Mouse (Mus musculus): ENCODE measurements around the gene Cpne8. TPM values are rescaled to one million over a fixed set of nuclear protein-coding genes. Genes with fewer than 3 reads are reported as not detected.
A peak's percentile ranks its signal among the peaks of the same experiment; 100 is the strongest.

The Cpne8 gene
- 13.9 and 16.4 TPM in 2 replicates for polyA plus RNA-seq (2014; fragmentation: Nextera tagmentation; extraction: Ambion mirVana)

DNA sequence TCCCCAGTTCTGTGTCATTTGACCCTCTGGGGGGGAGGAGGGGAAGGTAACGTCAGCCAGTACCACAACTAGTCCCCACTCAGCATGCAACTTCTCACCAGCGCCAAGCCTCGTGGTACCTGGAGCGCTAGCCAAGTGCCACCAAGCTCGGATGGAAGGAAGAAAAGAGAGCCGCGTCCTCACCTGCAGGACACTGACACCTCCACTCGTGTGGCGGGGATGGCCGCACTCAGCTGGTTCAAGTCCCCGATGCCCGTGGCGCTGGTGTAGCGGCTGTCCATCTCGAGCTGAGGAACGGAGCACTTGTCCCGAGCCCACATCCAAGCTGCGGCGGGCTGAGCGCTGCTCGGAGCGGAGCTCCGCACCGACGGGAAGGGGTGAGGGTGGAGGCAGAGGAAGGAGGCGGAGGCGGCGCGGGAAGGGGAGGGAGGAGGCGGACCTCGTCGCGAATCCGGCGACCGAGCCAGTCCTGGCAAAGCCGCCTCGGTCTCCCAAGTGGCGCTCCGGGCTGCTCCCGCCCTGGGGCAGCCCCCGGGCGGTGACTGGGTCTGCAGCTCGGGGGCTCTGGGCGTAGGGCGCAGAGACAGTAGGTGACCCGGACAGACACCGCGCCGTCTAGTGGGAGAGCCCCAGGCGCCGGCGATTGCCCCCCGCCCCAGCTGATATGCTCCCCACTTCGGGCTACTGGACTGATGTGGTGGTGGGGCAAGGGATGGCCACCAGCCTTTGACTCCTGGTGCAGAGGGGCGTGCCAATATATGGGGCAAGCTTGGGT lies at the start of gene Cpne8:
TSS of gene Cpne8 (minus strand) at position 448 of the 775 bp plus-strand sequence.
- Histone ChIP-seq H3K27me3 (ENCODE audit: insufficient read depth, low read length) (no peaks in the 10 kb centered on the region), H3K9ac (peak within 1 kb of the TSS; percentile 57), H3K27ac (ENCODE audit: low read depth) (no peak within 1 kb of the TSS), H3K9me3 (ENCODE audit: low read depth, low read length) (no peaks in the 10 kb centered on the region), H3K36me3 (ENCODE audit: insufficient read depth) (no peaks in the 10 kb centered on the region), H3K4me3 (ENCODE audit: low read depth, low read length) (peak within 1 kb of the TSS; percentile 61), H3K4me2 (peak within 1 kb of the TSS; percentile 98), H3K4me1 (ENCODE audit: insufficient read depth) (no peaks in the 10 kb centered on the region)
- ATAC-seq (ENCODE audit: insufficient read depth) (peak; percentile 90), DNase-seq (peak; percentile 80)
- no peak for TF ChIP-seq CTCF (IDR thresholded peaks at IDR 0.05; ENCODE audit: low read depth)
- WGBS: under 1% methylated on average over 50 of the region's 56 CpGs

DNA sequence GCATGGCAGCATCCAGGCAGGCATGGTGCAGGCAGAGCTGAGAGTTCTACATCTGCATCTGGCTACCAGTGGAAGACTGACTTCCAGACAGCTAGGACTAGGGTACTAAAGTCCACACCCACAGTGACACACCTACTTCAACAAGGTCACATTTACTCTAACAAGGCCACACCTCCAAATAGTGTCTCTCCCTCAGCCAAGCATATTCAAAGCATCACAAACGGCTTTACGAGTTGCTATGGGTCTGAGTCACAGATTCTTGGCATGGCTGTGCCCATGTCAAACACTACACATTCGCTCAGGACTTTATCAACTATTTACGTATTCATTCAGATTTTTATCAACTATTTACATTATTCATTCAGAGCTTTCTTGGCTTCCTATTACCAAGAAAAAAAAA lies 38.5 kb upstream of the Cpne8 start:
- Histone ChIP-seq H3K36me3 (ENCODE audit: insufficient read depth) (no peaks in the 10 kb centered on the region), H3K9ac (no peak overlapping the region), H3K4me3 (ENCODE audit: low read depth, low read length) (no peak overlapping the region), H3K27me3 (ENCODE audit: insufficient read depth, low read length) (no peaks in the 10 kb centered on the region), H3K27ac (ENCODE audit: low read depth) (no peak overlapping the region), H3K4me1 (ENCODE audit: insufficient read depth) (no peaks in the 10 kb centered on the region), H3K9me3 (ENCODE audit: low read depth, low read length) (no peaks in the 10 kb centered on the region), H3K4me2 (no peak overlapping the region)
- DNase-seq: peak; percentile 59
- 0 out of 2 replicates have a peak, but pooled peaks have one; percentile 52 for ATAC-seq (ENCODE audit: insufficient read depth)
- 24% methylated on average over 4 of the region's 4 CpGs for WGBS
- no peak for TF ChIP-seq CTCF (IDR thresholded peaks at IDR 0.05; ENCODE audit: low read depth)

DNA sequence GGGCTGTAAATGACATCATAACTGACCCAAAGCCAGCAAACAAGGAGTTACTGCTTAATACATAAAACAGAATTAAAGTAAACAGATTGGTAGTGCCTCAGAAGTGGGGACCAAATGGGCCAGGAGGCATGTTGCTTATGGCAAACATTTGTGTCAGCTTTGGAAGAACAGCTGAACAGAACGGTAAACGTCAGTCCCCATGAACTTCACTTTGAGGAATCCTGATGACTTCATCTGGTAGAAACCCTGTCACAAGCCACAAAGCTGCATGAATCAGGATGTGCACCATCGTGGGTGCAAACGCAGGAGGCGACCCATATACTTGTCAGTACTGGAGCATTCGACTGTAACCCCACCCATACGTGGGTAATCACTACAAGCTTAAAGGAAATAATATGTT lies 30.1 kb upstream of the Cpne8 start:
- no peak overlapping the region for H3K27ac ChIP-seq (ENCODE audit: low read depth)
- no peak for ATAC-seq (ENCODE audit: insufficient read depth)
- H3K4me2 ChIP-seq: no peak overlapping the region
- H3K9ac ChIP-seq: no peak overlapping the region
- H3K36me3 ChIP-seq (ENCODE audit: insufficient read depth): no peaks in the 10 kb centered on the region
- H3K9me3 ChIP-seq (ENCODE audit: low read depth, low read length): no peaks in the 10 kb centered on the region
- 72% methylated on average over 7 of the region's 7 CpGs for WGBS
- DNase-seq: no peak
- no peaks in the 10 kb centered on the region for H3K27me3 ChIP-seq (ENCODE audit: insufficient read depth, low read length)
- TF ChIP-seq CTCF (IDR thresholded peaks at IDR 0.05; ENCODE audit: low read depth): no peak
- no peaks in the 10 kb centered on the region for H3K4me1 ChIP-seq (ENCODE audit: insufficient read depth)
- no peak overlapping the region for H3K4me3 ChIP-seq (ENCODE audit: low read depth, low read length)

DNA sequence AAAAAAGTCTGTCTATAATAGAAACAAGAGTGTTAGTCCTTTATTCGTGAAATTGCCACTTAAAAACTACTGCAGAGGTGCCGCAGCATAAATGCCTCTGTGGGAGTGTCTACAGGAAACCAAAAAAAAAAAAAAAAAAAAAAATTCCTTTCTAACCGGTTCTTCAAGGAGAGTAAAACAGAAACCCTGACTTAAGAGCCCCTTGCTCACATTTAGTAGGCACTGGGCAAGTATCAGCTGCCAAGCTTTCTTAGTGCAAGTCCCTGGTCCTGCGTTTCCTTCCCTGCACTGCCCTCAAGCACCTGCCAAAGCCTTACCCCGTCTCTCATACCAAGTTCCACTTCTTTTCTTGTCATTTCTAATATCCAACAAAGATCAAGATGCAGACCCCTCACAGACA lies 25.1 kb upstream of the Cpne8 start:
- no peak overlapping the region for H3K4me3 ChIP-seq (ENCODE audit: low read depth, low read length)
- DNase-seq (peak; percentile 49), ATAC-seq (ENCODE audit: insufficient read depth) (peak; percentile 52; the same call in 1 of the 2 replicates)
- WGBS: 51% methylated on average over 5 of the region's 5 CpGs
- H3K4me2 ChIP-seq: no peak overlapping the region
- H3K9ac ChIP-seq: no peak overlapping the region
- no peak overlapping the region for H3K27ac ChIP-seq (ENCODE audit: low read depth)
- no peak for TF ChIP-seq CTCF (IDR thresholded peaks at IDR 0.05; ENCODE audit: low read depth)
- H3K4me1 ChIP-seq (ENCODE audit: insufficient read depth): no peaks in the 10 kb centered on the region
- no peaks in the 10 kb centered on the region for H3K27me3 ChIP-seq (ENCODE audit: insufficient read depth, low read length)
- no peaks in the 10 kb centered on the region for H3K36me3 ChIP-seq (ENCODE audit: insufficient read depth)
- no peaks in the 10 kb centered on the region for H3K9me3 ChIP-seq (ENCODE audit: low read depth, low read length)

DNA sequence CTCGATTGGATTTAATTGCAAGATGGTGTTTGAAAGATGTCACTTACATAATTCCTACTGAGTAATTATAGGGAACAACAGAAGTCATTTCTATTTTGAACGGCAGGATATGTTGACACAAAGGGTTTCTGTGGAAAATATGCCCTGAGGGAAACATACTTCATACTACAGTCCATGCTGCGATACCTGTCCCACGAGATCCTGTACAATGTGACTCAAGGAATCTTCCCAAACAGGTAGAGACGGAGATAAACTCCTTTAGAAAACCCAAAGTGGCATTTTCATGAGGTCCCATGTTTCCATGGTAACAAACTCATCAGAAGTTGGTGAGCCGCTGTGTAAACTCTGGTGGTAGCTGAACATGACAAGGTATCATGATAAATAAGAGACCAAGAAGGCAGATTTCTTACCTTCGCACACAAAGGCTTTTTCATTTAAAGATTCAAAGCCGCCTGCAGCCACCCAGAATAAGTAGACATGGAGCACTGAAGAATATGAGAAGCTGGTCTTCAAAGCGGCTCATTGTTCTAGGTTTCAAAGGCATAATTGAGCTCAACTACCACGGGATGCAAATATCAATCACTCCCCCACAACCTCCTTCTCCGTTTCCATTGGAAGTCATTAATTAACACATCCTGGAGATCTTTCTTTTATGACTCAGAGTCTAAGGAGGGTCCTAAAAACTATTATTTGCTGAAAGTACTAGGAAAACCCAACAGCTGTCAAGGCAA lies 24.4 kb upstream of the Cpne8 start:
- ATAC-seq (ENCODE audit: insufficient read depth): peak; percentile 31; the same call in 1 of the 2 replicates
- Histone ChIP-seq H3K4me1 (ENCODE audit: insufficient read depth) (no peaks in the 10 kb centered on the region), H3K9ac (no peak overlapping the region), H3K36me3 (ENCODE audit: insufficient read depth) (no peaks in the 10 kb centered on the region), H3K4me3 (ENCODE audit: low read depth, low read length) (no peak overlapping the region), H3K4me2 (no peak overlapping the region), H3K27ac (ENCODE audit: low read depth) (0 out of 2 replicates have a peak overlapping the region, but pooled peaks have one; percentile 46), H3K27me3 (ENCODE audit: insufficient read depth, low read length) (no peaks in the 10 kb centered on the region), H3K9me3 (ENCODE audit: low read depth, low read length) (no peaks in the 10 kb centered on the region)
- 55% methylated on average over 11 of the region's 11 CpGs for WGBS
- DNase-seq: peak; percentile 7
- no peak for TF ChIP-seq CTCF (IDR thresholded peaks at IDR 0.05; ENCODE audit: low read depth)

DNA sequence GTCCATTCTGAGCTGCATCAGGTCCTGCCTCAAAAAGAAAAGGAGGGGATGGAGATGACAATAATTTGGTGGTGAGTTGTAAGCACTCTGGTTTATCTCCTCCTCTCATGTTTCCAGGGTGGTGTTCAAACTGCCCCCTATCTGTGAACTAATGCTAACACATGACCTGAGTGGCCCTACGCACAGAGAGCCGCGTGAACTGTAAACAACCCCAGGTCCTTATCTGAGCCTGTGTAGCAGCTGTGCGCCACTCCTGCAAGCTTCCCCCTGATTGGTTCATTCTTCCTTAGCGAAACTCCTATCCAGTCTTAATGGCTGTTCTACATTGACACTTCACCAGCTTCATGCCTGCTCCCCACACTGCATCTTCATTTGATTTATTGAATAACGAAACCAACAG lies 7.5 kb upstream of the Cpne8 start:
- Histone ChIP-seq H3K27me3 (ENCODE audit: insufficient read depth, low read length) (no peaks in the 10 kb centered on the region), H3K36me3 (ENCODE audit: insufficient read depth) (no peaks in the 10 kb centered on the region), H3K9me3 (ENCODE audit: low read depth, low read length) (no peaks in the 10 kb centered on the region), H3K9ac (no peak overlapping the region), H3K4me1 (ENCODE audit: insufficient read depth) (no peaks in the 10 kb centered on the region), H3K27ac (ENCODE audit: low read depth) (no peak overlapping the region), H3K4me3 (ENCODE audit: low read depth, low read length) (no peak overlapping the region), H3K4me2 (no peak overlapping the region)
- TF ChIP-seq CTCF (IDR thresholded peaks at IDR 0.05; ENCODE audit: low read depth): peak; percentile 17; the same call in 1 of the 2 replicates
- ATAC-seq (ENCODE audit: insufficient read depth) (no peak; the same call in 1 of the 2 replicates), DNase-seq (no peak)
- 54% methylated on average over 6 of the region's 6 CpGs for WGBS

Data from lung, embryonic 14.5 days (tissue).